Mouse (Mus musculus): ENCODE results near the gene Sdhaf1. TPM values are rescaled to one million over a fixed set of nuclear protein-coding genes. Genes with fewer than 3 reads are reported as not detected.

Sdhaf1 gene
- polyA plus RNA-seq, 1 experiment from 2014 or later: 16.7 TPM

DNA sequence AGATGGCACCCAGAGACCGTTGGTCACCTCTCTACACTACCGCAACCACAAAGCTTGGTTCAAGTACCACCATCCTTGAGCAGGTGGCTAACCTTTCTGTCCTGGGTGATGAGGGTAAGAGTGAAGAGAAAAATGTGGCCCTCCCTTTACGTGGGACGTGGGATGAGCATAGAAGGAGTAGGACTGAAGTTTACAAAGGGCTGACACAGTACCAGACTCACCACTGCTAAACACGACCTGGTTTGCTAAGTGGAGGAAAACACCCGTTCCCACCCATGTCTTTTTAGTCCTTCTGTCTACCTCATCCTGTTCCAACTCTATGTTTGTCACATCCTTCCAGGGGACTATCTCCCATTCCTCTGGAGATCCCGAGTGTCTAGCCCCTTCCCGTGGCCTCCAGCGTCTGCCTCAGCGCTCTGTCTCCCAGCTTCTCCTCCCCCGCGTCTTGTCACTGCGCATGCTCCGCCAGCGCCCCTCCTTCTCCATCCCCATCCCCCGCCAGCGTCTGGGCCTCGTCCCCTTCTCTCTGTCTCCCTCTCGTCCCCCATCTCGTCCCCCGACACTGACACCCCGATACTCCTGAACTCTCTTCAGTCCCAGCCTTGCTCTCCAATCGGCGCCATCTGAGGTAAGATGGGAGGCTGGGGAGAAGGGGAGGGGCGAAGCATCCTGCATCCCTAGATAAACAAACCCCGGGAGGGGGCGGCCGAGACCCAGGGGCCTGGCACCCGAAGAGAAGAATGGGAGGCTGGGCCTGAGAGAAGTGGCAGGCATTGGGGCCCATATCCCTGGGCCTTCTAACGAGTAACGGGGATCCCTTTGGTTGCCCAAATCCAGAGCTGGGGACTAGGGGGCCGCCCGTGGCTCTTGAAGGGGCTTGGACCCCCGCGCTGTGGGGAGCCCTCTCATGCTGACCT, 32.2 kb downstream of the Sdhaf1 start, which contains the start of gene Clip3:
Gene Clip3, plus strand, starts transcription at position 514 of the 917 bp plus-strand sequence.
- Histone ChIP-seq H3K27me3 (replicated peaks) (no peaks in the 10 kb centered on the region), H3K36me3 (peaks cover 30% of the 10 kb centered on the region), H3K4me3 (replicated peaks) (peak within 1 kb of the TSS; percentile 65), H3K4me2 (peak within 1 kb of the TSS; percentile 93), H3K4me1 (peaks cover 41% of the 10 kb centered on the region), H3K9me3 (replicated peaks) (no peaks in the 10 kb centered on the region), H3K9ac (replicated peaks) (peak within 1 kb of the TSS; percentile 96), H3K27ac (replicated peaks) (peak within 1 kb of the TSS; percentile 80)
- peak; percentile 87 for ATAC-seq (ENCODE audit: low FRiP score)
- WGBS: 8% methylated on average over 32 of the region's 35 CpGs

- Histone ChIP-seq H3K27me3 (replicated peaks) (no peaks in the 10 kb centered on the region), H3K36me3 (peaks cover 15% of the 10 kb centered on the region), H3K9ac (replicated peaks) (no peak overlapping the region), H3K4me3 (replicated peaks) (no peak overlapping the region), H3K27ac (replicated peaks) (no peak overlapping the region; the same call in 1 of the 2 replicates), H3K4me2 (no peak overlapping the region), H3K4me1 (peaks cover 38% of the 10 kb centered on the region), H3K9me3 (replicated peaks) (no peaks in the 10 kb centered on the region)
- no peak for ATAC-seq (ENCODE audit: low FRiP score)
- WGBS: 60% methylated on average over 10 of the region's 10 CpGs
Measured at GRCm38 (mm10) chr7:30289714-30290399, 33.8 kb downstream of the Sdhaf1 start.

- ATAC-seq (ENCODE audit: low FRiP score): no peak
- 67% methylated on average over 7 of the region's 7 CpGs for WGBS
Measured at GRCm38 (mm10) chr7:30289071-30289713, 34.5 kb downstream of the Sdhaf1 start.

GRCm38 (mm10) chr7:30288046-30288445, 35.6 kb downstream of the Sdhaf1 start:
- Histone ChIP-seq H3K36me3 (no peaks in the 10 kb centered on the region), H3K4me1 (peaks cover 22% of the 10 kb centered on the region), H3K4me3 (replicated peaks) (no peak overlapping the region), H3K4me2 (no peak overlapping the region), H3K9me3 (replicated peaks) (no peaks in the 10 kb centered on the region), H3K27me3 (replicated peaks) (no peaks in the 10 kb centered on the region), H3K9ac (replicated peaks) (no peak overlapping the region), H3K27ac (replicated peaks) (no peak overlapping the region)
- no peak for ATAC-seq (ENCODE audit: low FRiP score)
- 68% methylated on average over 6 of the region's 6 CpGs for WGBS

More at GRCm38 (mm10) chr7:30289071-30289713, 34.5 kb downstream of the Sdhaf1 start:
- no peaks in the 10 kb centered on the region for H3K27me3 ChIP-seq (replicated peaks)
- no peak overlapping the region; the same call in 1 of the 2 replicates for H3K27ac ChIP-seq (replicated peaks)
- H3K36me3 ChIP-seq: peaks cover 9% of the 10 kb centered on the region
- H3K4me3 ChIP-seq (replicated peaks): no peak overlapping the region
- H3K9me3 ChIP-seq (replicated peaks): no peaks in the 10 kb centered on the region
- H3K4me2 ChIP-seq: no peak overlapping the region
- peaks cover 31% of the 10 kb centered on the region for H3K4me1 ChIP-seq
- no peak overlapping the region for H3K9ac ChIP-seq (replicated peaks)

DNA sequence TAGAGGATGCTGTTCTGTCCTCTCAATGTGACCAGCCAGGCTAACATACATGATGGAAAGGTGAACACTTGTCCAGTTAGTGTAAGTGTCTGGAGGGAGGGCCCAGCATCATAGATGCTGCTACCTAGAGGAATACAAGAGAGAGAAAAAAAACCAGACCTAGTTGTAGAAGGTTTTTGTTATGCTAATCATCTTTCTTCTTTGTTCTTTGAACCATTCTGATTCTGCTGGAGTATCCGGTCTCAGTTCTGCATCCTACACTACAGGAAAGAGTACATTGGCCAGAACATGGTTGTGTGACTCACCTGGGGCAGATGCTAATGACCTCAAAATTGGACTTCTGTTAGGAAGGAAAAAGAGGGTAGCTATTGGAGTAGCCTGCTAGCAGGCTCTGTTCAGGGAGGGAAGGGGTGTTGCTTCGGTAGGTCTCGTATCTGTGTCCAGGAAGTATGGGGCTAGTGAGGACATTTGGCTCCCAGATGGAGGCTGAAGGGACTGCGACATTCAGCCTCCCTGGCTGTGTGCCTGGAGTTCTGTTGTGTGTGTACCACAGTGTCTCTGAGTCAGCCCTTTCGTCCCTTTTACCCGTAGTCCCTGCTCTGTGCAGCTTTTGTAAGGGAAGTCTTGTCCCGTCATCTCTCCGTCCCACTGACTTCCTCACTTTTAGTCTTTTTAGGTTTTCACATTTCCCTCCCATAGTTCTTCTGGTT, 36.8 kb downstream of the Sdhaf1 start:
- H3K27me3 ChIP-seq (replicated peaks): no peaks in the 10 kb centered on the region
- H3K36me3 ChIP-seq: no peaks in the 10 kb centered on the region
- H3K9ac ChIP-seq (replicated peaks): no peak overlapping the region
- no peak overlapping the region for H3K27ac ChIP-seq (replicated peaks)
- H3K4me1 ChIP-seq: peaks cover 12% of the 10 kb centered on the region
- no peak overlapping the region for H3K4me2 ChIP-seq
- no peak for ATAC-seq (ENCODE audit: low FRiP score)
- WGBS: 63% methylated on average over 8 of the region's 8 CpGs
- H3K4me3 ChIP-seq (replicated peaks): no peak overlapping the region
- H3K9me3 ChIP-seq (replicated peaks): no peaks in the 10 kb centered on the region

- no peak overlapping the region for H3K4me2 ChIP-seq
- H3K27me3 ChIP-seq (replicated peaks): no peaks in the 10 kb centered on the region
- no peak overlapping the region for H3K4me3 ChIP-seq (replicated peaks)
- H3K4me1 ChIP-seq: peaks cover 16% of the 10 kb centered on the region
- no peak overlapping the region for H3K27ac ChIP-seq (replicated peaks)
- H3K36me3 ChIP-seq: no peaks in the 10 kb centered on the region
- H3K9me3 ChIP-seq (replicated peaks): no peaks in the 10 kb centered on the region
- ATAC-seq (ENCODE audit: low FRiP score): no peak
- H3K9ac ChIP-seq (replicated peaks): no peak overlapping the region
- 87% methylated on average over 7 of the region's 7 CpGs for WGBS
Measured at GRCm38 (mm10) chr7:30282740-30283139, 41.0 kb downstream of the Sdhaf1 start.

- peak overlapping the region; percentile 98 for H3K4me2 ChIP-seq
- no peak for ATAC-seq (ENCODE audit: low FRiP score)
- H3K9ac ChIP-seq (replicated peaks): no peak overlapping the region
- peaks cover 16% of the 10 kb centered on the region for H3K4me1 ChIP-seq
- no peaks in the 10 kb centered on the region for H3K9me3 ChIP-seq (replicated peaks)
- 0 out of 2 replicates have a peak overlapping the region, but pooled peaks have one; percentile 75 for H3K4me3 ChIP-seq (replicated peaks)
- 82% methylated on average over 4 of the region's 4 CpGs for WGBS
- no peaks in the 10 kb centered on the region for H3K36me3 ChIP-seq
- peak overlapping the region; percentile 97 for H3K27ac ChIP-seq (replicated peaks)
- no peaks in the 10 kb centered on the region for H3K27me3 ChIP-seq (replicated peaks)
Measured at GRCm38 (mm10) chr7:30281522-30281921, 42.2 kb downstream of the Sdhaf1 start.

DNA sequence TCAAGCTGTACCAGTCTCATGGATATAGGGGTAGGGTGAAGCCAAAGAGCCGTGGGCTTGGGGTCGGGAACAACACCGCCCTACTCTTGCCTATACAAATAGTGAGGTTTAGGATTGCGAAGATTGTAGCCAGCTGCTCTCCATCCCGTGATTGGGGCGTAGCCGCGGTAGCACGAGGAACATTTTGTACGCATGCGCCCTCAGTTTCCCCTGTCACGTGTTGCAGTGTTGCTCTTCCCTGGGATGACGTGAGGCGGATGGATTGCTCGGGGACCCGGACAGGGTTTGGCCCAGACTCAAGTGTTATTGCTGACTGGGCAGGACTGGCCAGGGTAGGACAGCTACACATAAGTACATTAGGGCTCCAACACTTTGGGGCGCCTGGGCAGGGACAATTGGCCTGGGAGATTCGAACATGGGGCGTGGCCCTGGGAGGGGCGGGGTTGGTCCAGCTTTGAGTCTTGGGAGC, 43.0 kb downstream of the Sdhaf1 start:
- ATAC-seq (ENCODE audit: low FRiP score): peak; percentile 90
- H3K27me3 ChIP-seq (replicated peaks): no peaks in the 10 kb centered on the region
- H3K4me3 ChIP-seq (replicated peaks): peak overlapping the region; percentile 75
- H3K9ac ChIP-seq (replicated peaks): peak overlapping the region; percentile 68
- peak overlapping the region; percentile 98 for H3K4me2 ChIP-seq
- H3K9me3 ChIP-seq (replicated peaks): no peaks in the 10 kb centered on the region
- WGBS: under 1% methylated on average over 20 of the region's 20 CpGs
- no peaks in the 10 kb centered on the region for H3K36me3 ChIP-seq
- peaks cover 16% of the 10 kb centered on the region for H3K4me1 ChIP-seq
- peak overlapping the region; percentile 97 for H3K27ac ChIP-seq (replicated peaks)

DNA sequence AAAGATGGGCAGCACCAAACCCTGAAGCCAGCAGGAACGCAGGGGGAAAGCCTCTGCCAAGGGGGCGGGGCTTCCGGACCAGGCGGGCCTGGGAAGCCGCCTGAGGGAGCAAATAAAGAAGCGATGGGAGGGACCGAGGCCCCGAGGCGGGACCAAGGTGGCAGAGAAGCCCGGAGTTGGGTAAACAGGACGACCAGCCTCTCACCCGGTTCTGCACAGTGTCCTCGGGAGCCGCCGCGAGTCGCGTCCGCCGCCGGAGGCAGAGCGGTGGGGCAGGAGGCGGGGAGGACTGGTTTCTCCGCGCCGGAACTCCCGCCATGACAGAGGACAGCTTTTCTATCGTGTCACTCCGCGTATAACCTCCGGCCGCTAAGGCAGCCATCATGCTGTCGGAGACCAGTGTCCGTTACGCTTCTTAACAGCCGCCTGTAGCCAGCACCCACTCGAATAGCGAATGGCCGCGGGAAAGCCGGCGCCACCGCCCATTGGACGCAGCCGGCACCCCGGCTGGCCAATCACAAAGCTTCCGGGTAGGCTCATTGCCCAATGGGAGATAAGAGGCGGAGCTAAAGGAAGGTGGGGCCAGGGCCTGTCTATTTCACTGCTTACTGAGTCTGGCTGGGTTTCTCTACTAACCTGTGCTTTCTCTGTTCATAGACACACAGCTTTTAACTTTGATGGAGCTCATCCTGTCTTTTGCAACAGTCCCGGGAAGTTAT, 43.6 kb downstream of the Sdhaf1 start, which contains the start of the genes Thap8 and Wdr62:
Gene Thap8, plus strand, starts transcription at position 144 of the 719 bp plus-strand sequence.
Gene Wdr62, minus strand, starts transcription at position 469 of the 719 bp plus-strand sequence.
- Histone ChIP-seq H3K27me3 (replicated peaks) (no peaks in the 10 kb centered on the region), H3K27ac (replicated peaks) (peak within 1 kb of the TSS; percentile 97), H3K4me2 (peak within 1 kb of the TSS; percentile 98), H3K36me3 (no peaks in the 10 kb centered on the region), H3K4me3 (replicated peaks) (peak within 1 kb of the TSS; percentile 75), H3K9ac (replicated peaks) (peak within 1 kb of the TSS; percentile 68), H3K4me1 (peaks cover 16% of the 10 kb centered on the region), H3K9me3 (replicated peaks) (no peaks in the 10 kb centered on the region)
- WGBS: under 1% methylated on average over 48 of the region's 49 CpGs
- ATAC-seq (ENCODE audit: low FRiP score): peak; percentile 96

DNA sequence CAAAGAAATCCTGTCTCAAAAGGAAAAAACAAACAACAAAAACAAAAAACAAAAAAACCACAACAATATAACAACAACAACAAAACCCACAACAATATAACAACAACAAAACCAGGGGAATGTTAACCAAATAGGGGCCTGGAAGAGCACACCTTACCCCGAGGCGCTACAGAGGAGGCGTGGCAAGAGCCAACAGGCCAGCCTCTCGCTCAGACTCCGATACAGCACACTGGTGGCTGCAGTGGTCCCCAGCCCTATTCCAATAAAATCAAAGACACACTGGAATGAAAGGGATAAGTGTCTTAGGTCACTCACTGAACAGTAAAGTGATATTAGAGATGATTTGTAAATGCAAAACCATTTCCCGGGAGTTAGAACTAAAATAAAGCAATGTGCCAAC, 44.2 kb downstream of the Sdhaf1 start:
- Histone ChIP-seq H3K36me3 (no peaks in the 10 kb centered on the region), H3K9ac (replicated peaks) (peak overlapping the region; percentile 53; the same call in 1 of the 2 replicates), H3K9me3 (replicated peaks) (no peaks in the 10 kb centered on the region), H3K27me3 (replicated peaks) (no peaks in the 10 kb centered on the region), H3K4me1 (peaks cover 16% of the 10 kb centered on the region), H3K4me2 (peak overlapping the region; percentile 98), H3K4me3 (replicated peaks) (peak overlapping the region; percentile 75), H3K27ac (replicated peaks) (no peak overlapping the region; the same call in 1 of the 2 replicates)
- WGBS: 0% methylated on average over 6 of the region's 6 CpGs
- ATAC-seq (ENCODE audit: low FRiP score): no peak
